Mouse (Mus musculus) myocyte (in vitro differentiated cells): ENCODE measurements around the gene Zfp638.

ENCODE experiments used
- MAX ChIP-seq: IDR thresholded peaks from one replicate; pipeline ENCODE4 v1.6.1; 2011; ENCODE audit warnings: low read depth, mild to moderate bottlenecking, control low read depth
- POLR2A ChIP-seq: IDR thresholded peaks from one replicate; pipeline ENCODE4 v1.6.1; 2011; ENCODE audit warnings: low read depth, mild to moderate bottlenecking, control low read depth, moderate library complexity; ENCODE audit not compliant: insufficient read length
- POLR2AphosphoS2 ChIP-seq: IDR thresholded peaks from one replicate; pipeline ENCODE4 v1.6.1; 2011; ENCODE audit warnings: low read depth, control low read depth; ENCODE audit not compliant: insufficient read length

DNA sequence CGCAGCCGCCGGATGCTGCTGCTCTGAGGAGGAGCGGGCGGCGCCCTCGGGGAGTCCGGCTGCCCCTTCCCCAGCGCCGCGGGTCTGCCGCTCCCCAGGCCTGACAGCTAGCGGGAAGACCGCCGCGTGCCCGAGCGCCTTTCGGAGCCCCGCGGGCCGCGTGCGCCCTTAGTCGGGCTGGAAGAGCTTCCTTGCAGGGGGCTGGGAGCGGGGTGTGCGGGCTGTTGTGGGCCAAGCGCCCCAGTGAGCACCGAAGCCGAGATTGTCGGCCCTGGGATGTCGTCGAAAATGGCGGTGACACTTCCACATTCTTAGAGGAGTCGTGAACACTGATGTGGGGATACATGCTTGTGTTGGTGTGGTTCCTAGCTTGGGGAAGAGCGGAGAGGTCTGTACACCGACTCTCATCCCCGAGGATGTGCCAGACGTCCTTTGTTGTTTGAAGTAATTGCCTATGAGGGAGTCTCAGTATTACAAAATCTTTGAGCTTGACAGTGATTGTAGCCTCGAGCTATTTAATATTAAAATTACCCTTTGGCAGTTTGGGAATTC, 47.9 kb downstream of the Zfp638 start:
- TF ChIP-seq MAX, result no peak
- no peak for TF ChIP-seq POLR2A
- no peak for TF ChIP-seq POLR2AphosphoS2
